Mouse (Mus musculus): ENCODE data around the gene Gm10644. TPM values are rescaled to one million over a fixed set of nuclear protein-coding genes. Genes with fewer than 3 reads are reported as not detected.

Gm10644 gene
- total and polyA plus RNA-seq, 3 experiments: 1.3 to 1.9 (median 1.7) TPM

DNA sequence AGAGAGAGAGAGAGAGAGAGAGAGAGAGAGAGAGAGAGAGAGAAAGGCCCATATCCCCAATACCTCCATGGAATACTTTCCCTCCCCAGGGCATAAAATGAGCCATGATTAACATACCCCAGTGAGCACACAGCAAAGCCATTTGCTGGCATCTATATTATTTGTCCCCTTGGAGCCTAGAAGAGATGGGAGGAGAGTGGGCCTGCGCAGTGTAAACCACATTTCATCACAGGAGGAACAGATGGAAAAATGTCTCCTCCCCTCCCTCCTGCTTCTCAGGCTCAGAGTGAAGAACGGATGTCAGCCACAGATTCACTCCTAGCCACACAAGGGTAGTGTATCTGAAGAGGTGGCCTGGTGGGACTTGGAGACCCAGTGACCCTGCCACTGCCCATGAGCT is 66.6 kb downstream of the Gm10644 start:
- no peaks in the 10 kb centered on the region for H3K36me3 ChIP-seq (ENCODE audit: control insufficient read depth, insufficient read depth, low read length)
- DNase-seq: no peak
- H3K27me3 ChIP-seq (ENCODE audit: control insufficient read depth, insufficient read depth, low read length): no peaks in the 10 kb centered on the region
- no peaks in the 10 kb centered on the region for H3K4me1 ChIP-seq (ENCODE audit: control insufficient read depth, insufficient read depth, low read length)
- no peaks in the 10 kb centered on the region for H3K79me2 ChIP-seq (replicated peaks; ENCODE audit: control insufficient read depth, insufficient read depth, low read length)
- TF ChIP-seq POLR2A (IDR thresholded peaks at IDR 0.05; ENCODE audit: insufficient read depth, low read depth, low read length): no peak
- TF ChIP-seq EP300 (IDR thresholded peaks at IDR 0.05; ENCODE audit: insufficient read depth, low read depth, low read length): no peak
- TF ChIP-seq CTCF (IDR thresholded peaks at IDR 0.05): no peak
- intact Hi-C loops (cut with DNase I): no loop called here
- no peak overlapping the region for H3K9ac ChIP-seq (ENCODE audit: low read depth, low read length)
- H3K27ac ChIP-seq: no peak overlapping the region
- H3K4me3 ChIP-seq: no peak overlapping the region
- 54% methylated on average over 2 of the region's 2 CpGs for WGBS

Small RNA genes within 50 kb of the gene (microRNA-seq; reads per million reads assigned to microRNA genes)
- gene Gm44330 (0 reads per million in 2 experiments), gene Gm44450 (0 reads per million in 2 experiments)

Other genes starting within 250 kb of the Gm10644 start
- gene Ddx39, start 240.0 kb downstream of the Gm10644 start, total RNA-seq (2021): 10 to 100 TPM; 15.7 to 17.7 TPM
- gene Ddx39, start 240.0 kb downstream of the Gm10644 start, polyA plus RNA-seq (2012; rRNA removed): 18.0 and 27.3 TPM in 2 replicates
- 10 to 100 TPM; 44.6 to 46.4 TPM for gene Adgre5, start 213.9 kb downstream of the Gm10644 start, total RNA-seq (2021)
- 73.1 and 73.9 TPM in 2 replicates for gene Adgre5, start 213.9 kb downstream of the Gm10644 start, polyA plus RNA-seq (2012; rRNA removed)
- 10 to 100 TPM; 11.3 to 12.9 TPM for gene Adgrl1, start 55.1 kb downstream of the Gm10644 start, total RNA-seq (2021)
- 33.8 and 45.8 TPM in 2 replicates for gene Adgrl1, start 55.1 kb downstream of the Gm10644 start, polyA plus RNA-seq (2012; rRNA removed)
- gene Asf1b, start 302 bp upstream of the Gm10644 start, total RNA-seq (2021): 1 to 10 TPM; 1.7 to 1.8 TPM
- gene Asf1b, start 302 bp upstream of the Gm10644 start, polyA plus RNA-seq (2012; rRNA removed): 2.2 and 3.7 TPM in 2 replicates
- 100 to 1,000 TPM; 306 to 331 TPM for gene Prkaca, start 17.8 kb upstream of the Gm10644 start, total RNA-seq (2021)
- gene Prkaca, start 17.8 kb upstream of the Gm10644 start, polyA plus RNA-seq (2012; rRNA removed): 239 and 333 TPM in 2 replicates
- 10 to 100 TPM; 21.6 to 29.9 TPM for gene Samd1, start 42.5 kb upstream of the Gm10644 start, total RNA-seq (2021)
- gene Samd1, start 42.5 kb upstream of the Gm10644 start, polyA plus RNA-seq (2012; rRNA removed): 29.7 and 32.1 TPM in 2 replicates
- gene 1700067K01Rik, start 46.3 kb upstream of the Gm10644 start, total RNA-seq (2021): under 1 TPM in 1 of 2 experiments, not detected in 1; 0.26 TPM
- gene 1700067K01Rik, start 46.3 kb upstream of the Gm10644 start, polyA plus RNA-seq (2012; rRNA removed): 0.16 and 0.50 TPM in 2 replicates
- 1 to 10 TPM; 2.2 to 3.7 TPM for gene 2210011C24Rik, start 57.0 kb upstream of the Gm10644 start, total RNA-seq (2021)
- 0.64 and 1.2 TPM in 2 replicates for gene 2210011C24Rik, start 57.0 kb upstream of the Gm10644 start, polyA plus RNA-seq (2012; rRNA removed)
- under 1 TPM; 0.20 to 0.26 TPM for gene Palm3, start 66.3 kb upstream of the Gm10644 start, total RNA-seq (2021)
- gene Palm3, start 66.3 kb upstream of the Gm10644 start, polyA plus RNA-seq (2012; rRNA removed): 0.21 TPM in 1 of 2 replicates, not detected in the other
- 1 to 10 TPM; 3.2 to 3.7 TPM for gene Il27ra, start 87.4 kb upstream of the Gm10644 start, total RNA-seq (2021)
- gene Il27ra, start 87.4 kb upstream of the Gm10644 start, polyA plus RNA-seq (2012; rRNA removed): 4.1 and 4.6 TPM in 2 replicates
- not detected for gene Rln3, start 89.8 kb upstream of the Gm10644 start, total RNA-seq (2021)
- not detected in 2 replicates for gene Rln3, start 89.8 kb upstream of the Gm10644 start, polyA plus RNA-seq (2012; rRNA removed)
- gene Gm10643, start 109.9 kb upstream of the Gm10644 start, total RNA-seq (2021): 1 to 10 TPM; 3.6 to 4.8 TPM
- gene Gm10643, start 109.9 kb upstream of the Gm10644 start, polyA plus RNA-seq (2012; rRNA removed): 1.7 and 2.1 TPM in 2 replicates
- gene Rfx1, start 111.6 kb upstream of the Gm10644 start, total RNA-seq (2021): 1 to 10 TPM; 8.8 to 9.5 TPM
- 9.5 and 11.0 TPM in 2 replicates for gene Rfx1, start 111.6 kb upstream of the Gm10644 start, polyA plus RNA-seq (2012; rRNA removed)
- gene Dcaf15, start 149.6 kb upstream of the Gm10644 start, total RNA-seq (2021): 1 to 10 TPM; 5.9 to 7.6 TPM
- gene Dcaf15, start 149.6 kb upstream of the Gm10644 start, polyA plus RNA-seq (2012; rRNA removed): 17.0 and 18.4 TPM in 2 replicates
- not detected for gene Podnl1, start 170.8 kb upstream of the Gm10644 start, total RNA-seq (2021)
- gene Podnl1, start 170.8 kb upstream of the Gm10644 start, polyA plus RNA-seq (2012; rRNA removed): 0.20 and 0.23 TPM in 2 replicates
- gene Cc2d1a, start 192.7 kb upstream of the Gm10644 start, total RNA-seq (2021): 10 to 100 TPM; 10.6 to 11.9 TPM
- 10.2 and 11.2 TPM in 2 replicates for gene Cc2d1a, start 192.7 kb upstream of the Gm10644 start, polyA plus RNA-seq (2012; rRNA removed)
- gene 4930432K21Rik, start 192.8 kb upstream of the Gm10644 start, total RNA-seq (2021): under 1 TPM; 0.26 to 0.30 TPM
- gene 4930432K21Rik, start 192.8 kb upstream of the Gm10644 start, polyA plus RNA-seq (2012; rRNA removed): 0.29 and 0.55 TPM in 2 replicates
- 1 to 10 TPM in 1 of 2 experiments, not detected in 1; 1.9 TPM for gene Nanos3, start 230.0 kb upstream of the Gm10644 start, total RNA-seq (2021)
- gene Nanos3, start 230.0 kb upstream of the Gm10644 start, polyA plus RNA-seq (2012; rRNA removed): 0.61 TPM in 1 of 2 replicates, not detected in the other

Measured in heart, adult 2 months (tissue).